Mouse (Mus musculus): ENCODE measurements around the gene Ifi47. TPM values are rescaled to one million over a fixed set of nuclear protein-coding genes. Genes with fewer than 3 reads are reported as not detected.

The Ifi47 gene
- polyA plus RNA-seq, 1 experiment from 2014 or later, result 1.3 TPM

DNA sequence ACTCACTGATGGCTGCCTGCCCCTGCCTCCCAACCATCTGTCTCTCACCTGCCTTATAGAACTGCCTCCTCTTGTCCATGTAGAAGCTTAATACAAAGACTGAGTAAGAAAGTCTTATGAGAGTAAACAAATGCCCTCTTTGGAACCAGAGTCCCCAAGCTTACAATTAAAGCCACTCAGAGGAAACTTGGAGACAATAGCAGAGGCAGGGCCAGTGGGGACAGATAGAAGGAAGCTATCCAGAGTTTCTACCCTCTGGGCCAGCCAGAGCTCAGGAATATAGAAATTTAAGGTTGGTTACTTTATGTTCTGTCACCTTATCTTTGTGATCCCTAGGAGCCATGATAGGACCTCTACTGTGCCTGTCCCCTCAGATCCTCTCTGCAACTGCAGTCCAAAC lies 38.4 kb downstream of the Ifi47 start, which contains the start of gene Olfr1396:
Gene Olfr1396 (minus strand): TSS at position 101 of the 400 bp plus-strand sequence.
- H3K27ac ChIP-seq (replicated peaks in 1 of 2; ENCODE audit: control insufficient read depth in 1 of 2, insufficient read depth in 1 of 2, low read depth in 2 of 2, low read length in 2 of 2), result 0 out of 4 replicates have a peak within 1 kb of the TSS, but pooled peaks of 1 of the 2 experiments have one; percentile 14
- H3K27me3 ChIP-seq (ENCODE audit: control insufficient read depth, insufficient read depth, low read length), result no peaks in the 10 kb centered on the region
- no peak within 1 kb of the TSS for H3K4me2 ChIP-seq (ENCODE audit: low read length)
- no peak for ATAC-seq (ENCODE audit: insufficient number of reproducible peaks, insufficient read depth, low FRiP score, low read depth)
- H3K9ac ChIP-seq (ENCODE audit: low read length), result no peak within 1 kb of the TSS
- no peaks in the 10 kb centered on the region for H3K4me1 ChIP-seq (ENCODE audit: control insufficient read depth in 2 of 2, insufficient read depth in 2 of 2, low read length in 2 of 2)
- H3K4me3 ChIP-seq (ENCODE audit: control insufficient read depth in 1 of 2, insufficient read depth in 1 of 2, low read depth in 1 of 2, low read length in 2 of 2), result no peak within 1 kb of the TSS
- H3K36me3 ChIP-seq (ENCODE audit: control insufficient read depth, insufficient read depth, low read length), result no peaks in the 10 kb centered on the region
- no peaks in the 10 kb centered on the region for H3K9me3 ChIP-seq (ENCODE audit: control insufficient read depth, low read length)

- Histone ChIP-seq H3K4me3 (ENCODE audit: control insufficient read depth in 1 of 2, insufficient read depth in 1 of 2, low read depth in 1 of 2, low read length in 2 of 2) (no peak overlapping the region), H3K4me1 (ENCODE audit: control insufficient read depth in 2 of 2, insufficient read depth in 2 of 2, low read length in 2 of 2) (no peaks in the 10 kb centered on the region), H3K27me3 (ENCODE audit: control insufficient read depth, insufficient read depth, low read length) (no peaks in the 10 kb centered on the region), H3K36me3 (ENCODE audit: control insufficient read depth, insufficient read depth, low read length) (no peaks in the 10 kb centered on the region), H3K9ac (ENCODE audit: low read length) (no peak overlapping the region), H3K27ac (replicated peaks in 1 of 2; ENCODE audit: control insufficient read depth in 1 of 2, insufficient read depth in 1 of 2, low read depth in 2 of 2, low read length in 2 of 2) (no peak overlapping the region), H3K9me3 (ENCODE audit: control insufficient read depth, low read length) (no peaks in the 10 kb centered on the region), H3K4me2 (ENCODE audit: low read length) (no peak overlapping the region)
- no peak for ATAC-seq (ENCODE audit: insufficient number of reproducible peaks, insufficient read depth, low FRiP score, low read depth)
- WGBS, result 63% methylated on average over 3 of the region's 3 CpGs
These were observed 43.2 kb downstream of the Ifi47 start for GRCm38 (mm10) chr11:49119635-49120034.

DNA sequence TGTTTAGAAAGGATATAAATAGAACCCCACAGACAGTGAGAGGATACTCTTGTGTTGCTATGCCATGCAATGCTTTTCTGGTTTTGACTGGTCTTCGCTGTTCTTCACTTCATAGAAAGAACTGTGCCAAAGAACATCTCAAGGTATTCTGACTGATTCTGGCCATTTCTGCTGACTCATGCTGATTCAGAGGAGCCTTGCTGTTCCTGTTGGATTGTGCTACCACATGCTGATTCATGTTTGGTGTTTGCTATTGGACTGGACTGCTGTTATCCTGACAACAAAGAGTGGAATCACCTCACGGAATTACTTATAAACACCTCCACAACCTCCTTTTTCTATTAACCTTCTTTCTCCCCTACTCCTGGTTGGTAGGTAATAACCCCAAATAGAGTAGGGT lies 47.8 kb downstream of the Ifi47 start:
- no peaks in the 10 kb centered on the region for H3K9me3 ChIP-seq (ENCODE audit: control insufficient read depth, low read length)
- whole genome bisulfite sequencing, result 81% methylated on average over 2 of the region's 2 CpGs
- no peaks in the 10 kb centered on the region for H3K4me1 ChIP-seq (ENCODE audit: control insufficient read depth in 2 of 2, insufficient read depth in 2 of 2, low read length in 2 of 2)
- H3K4me3 ChIP-seq (ENCODE audit: control insufficient read depth in 1 of 2, insufficient read depth in 1 of 2, low read depth in 1 of 2, low read length in 2 of 2), result no peak overlapping the region
- ATAC-seq (ENCODE audit: insufficient number of reproducible peaks, insufficient read depth, low FRiP score, low read depth), result no peak
- H3K9ac ChIP-seq (ENCODE audit: low read length), result no peak overlapping the region
- no peaks in the 10 kb centered on the region for H3K27me3 ChIP-seq (ENCODE audit: control insufficient read depth, insufficient read depth, low read length)
- no peaks in the 10 kb centered on the region for H3K36me3 ChIP-seq (ENCODE audit: control insufficient read depth, insufficient read depth, low read length)
- no peak overlapping the region for H3K4me2 ChIP-seq (ENCODE audit: low read length)
- H3K27ac ChIP-seq (replicated peaks in 1 of 2; ENCODE audit: control insufficient read depth in 1 of 2, insufficient read depth in 1 of 2, low read depth in 2 of 2, low read length in 2 of 2), result no peak overlapping the region

DNA sequence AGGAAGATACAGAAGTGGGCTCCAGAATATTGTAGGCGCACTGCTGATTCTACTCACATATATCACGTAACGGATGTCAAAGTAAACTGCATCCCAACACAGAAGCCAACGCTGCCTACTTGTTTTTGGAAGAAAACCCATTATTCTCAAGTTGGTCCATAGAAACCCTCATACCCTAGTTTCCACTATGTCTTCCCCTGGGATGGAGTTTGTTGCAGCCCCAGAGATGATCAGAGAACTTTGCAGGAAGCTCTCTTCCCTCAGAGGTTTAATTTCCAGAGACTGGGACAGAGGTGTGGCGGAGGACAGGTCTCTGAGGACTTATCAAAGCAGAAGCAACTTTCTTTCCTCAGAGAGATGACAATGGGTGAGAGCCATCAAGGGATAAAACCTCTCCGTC lies 65.6 kb downstream of the Ifi47 start, which contains the start of gene Olfr1395:
Gene Olfr1395 (plus strand): TSS at position 301 of the 400 bp plus-strand sequence.
- ATAC-seq (ENCODE audit: insufficient number of reproducible peaks, insufficient read depth, low FRiP score, low read depth), result no peak
- Histone ChIP-seq H3K36me3 (ENCODE audit: control insufficient read depth, insufficient read depth, low read length) (no peaks in the 10 kb centered on the region), H3K4me2 (ENCODE audit: low read length) (no peak within 1 kb of the TSS), H3K27ac (replicated peaks in 1 of 2; ENCODE audit: control insufficient read depth in 1 of 2, insufficient read depth in 1 of 2, low read depth in 2 of 2, low read length in 2 of 2) (no peak within 1 kb of the TSS), H3K4me3 (ENCODE audit: control insufficient read depth in 1 of 2, insufficient read depth in 1 of 2, low read depth in 1 of 2, low read length in 2 of 2) (no peak within 1 kb of the TSS), H3K9me3 (ENCODE audit: control insufficient read depth, low read length) (peaks cover 3% of the 10 kb centered on the region; the same call in 1 of the 2 replicates), H3K9ac (ENCODE audit: low read length) (no peak within 1 kb of the TSS), H3K27me3 (ENCODE audit: control insufficient read depth, insufficient read depth, low read length) (no peaks in the 10 kb centered on the region), H3K4me1 (ENCODE audit: control insufficient read depth in 2 of 2, insufficient read depth in 2 of 2, low read length in 2 of 2) (no peaks in the 10 kb centered on the region)
- WGBS, result 88% methylated on average over 6 of the region's 6 CpGs

Other genes with a start within 250 kb of the Ifi47 start
- gene Gm12184, start 249.9 kb upstream of the Ifi47 start, polyA plus RNA-seq (2014; fragmentation: Nextera tagmentation; extraction: Ambion mirVana), result 5.7 and 7.0 TPM in 2 replicates
- gene Irgm1, start 204.9 kb upstream of the Ifi47 start, polyA plus RNA-seq (2014; fragmentation: Nextera tagmentation; extraction: Ambion mirVana), result 10.2 and 11.0 TPM in 2 replicates
- gene Gm5431, start 174.4 kb upstream of the Ifi47 start, polyA plus RNA-seq (2014; fragmentation: Nextera tagmentation; extraction: Ambion mirVana), result 0.30 TPM in 1 of 2 replicates, not detected in the other
- 2.0 and 2.2 TPM in 2 replicates for gene Psme2b, start 130.4 kb upstream of the Ifi47 start, polyA plus RNA-seq (2014; fragmentation: Nextera tagmentation; extraction: Ambion mirVana)
- not detected in 2 replicates for gene Olfr56, start 97.7 kb upstream of the Ifi47 start, polyA plus RNA-seq (2014; fragmentation: Nextera tagmentation; extraction: Ambion mirVana)
- 0.57 and 0.59 TPM in 2 replicates for gene 9930111J21Rik1, start 97.2 kb upstream of the Ifi47 start, polyA plus RNA-seq (2014; fragmentation: Nextera tagmentation; extraction: Ambion mirVana)
- gene Gm12185, start 84.4 kb upstream of the Ifi47 start, polyA plus RNA-seq (2014; fragmentation: Nextera tagmentation; extraction: Ambion mirVana), result not detected in 2 replicates
- gene Tgtp1, start 82.4 kb upstream of the Ifi47 start, polyA plus RNA-seq (2014; fragmentation: Nextera tagmentation; extraction: Ambion mirVana), result 0.18 TPM in 1 of 2 replicates, not detected in the other
- gene 9930111J21Rik2, start 25.3 kb upstream of the Ifi47 start, polyA plus RNA-seq (2014; fragmentation: Nextera tagmentation; extraction: Ambion mirVana), result 0.26 and 1.00 TPM in 2 replicates
- gene Tgtp2, start 12.4 kb upstream of the Ifi47 start, polyA plus RNA-seq (2014; fragmentation: Nextera tagmentation; extraction: Ambion mirVana), result 0.09 TPM in 1 of 2 replicates, not detected in the other
- gene Olfr1396, start 38.3 kb downstream of the Ifi47 start, polyA plus RNA-seq (2014; fragmentation: Nextera tagmentation; extraction: Ambion mirVana), result not detected in 2 replicates
- gene Olfr1395, start 65.7 kb downstream of the Ifi47 start, polyA plus RNA-seq (2014; fragmentation: Nextera tagmentation; extraction: Ambion mirVana), result not detected in 2 replicates
- not detected in 2 replicates for gene Olfr1394, start 77.8 kb downstream of the Ifi47 start, polyA plus RNA-seq (2014; fragmentation: Nextera tagmentation; extraction: Ambion mirVana)
- gene Btnl9, start 110.6 kb downstream of the Ifi47 start, polyA plus RNA-seq (2014; fragmentation: Nextera tagmentation; extraction: Ambion mirVana), result 4.4 and 5.9 TPM in 2 replicates
- gene Zfp62, start 126.7 kb downstream of the Ifi47 start, polyA plus RNA-seq (2014; fragmentation: Nextera tagmentation; extraction: Ambion mirVana), result 30.3 and 32.2 TPM in 2 replicates
- 38.3 and 43.5 TPM in 2 replicates for gene Mgat1, start 167.6 kb downstream of the Ifi47 start, polyA plus RNA-seq (2014; fragmentation: Nextera tagmentation; extraction: Ambion mirVana)
- 0.18 and 0.35 TPM in 2 replicates for gene Olfr1393, start 201.7 kb downstream of the Ifi47 start, polyA plus RNA-seq (2014; fragmentation: Nextera tagmentation; extraction: Ambion mirVana)
- not detected in 2 replicates for gene Olfr1392, start 208.7 kb downstream of the Ifi47 start, polyA plus RNA-seq (2014; fragmentation: Nextera tagmentation; extraction: Ambion mirVana)
- gene Olfr10, start 228.2 kb downstream of the Ifi47 start, polyA plus RNA-seq (2014; fragmentation: Nextera tagmentation; extraction: Ambion mirVana), result not detected in 2 replicates
- not detected in 2 replicates for gene Olfr1391, start 246.2 kb downstream of the Ifi47 start, polyA plus RNA-seq (2014; fragmentation: Nextera tagmentation; extraction: Ambion mirVana)

Data from heart, embryonic 14.5 days (tissue).